Mouse (Mus musculus): ENCODE measurements around the gene Bicdl1. TPM values are rescaled to one million over a fixed set of nuclear protein-coding genes. Genes with fewer than 3 reads are reported as not detected.

Gene Bicdl1
- total RNA-seq, 2 experiments from 2014 or later = 1.5 TPM; not detected in 1

DNA sequence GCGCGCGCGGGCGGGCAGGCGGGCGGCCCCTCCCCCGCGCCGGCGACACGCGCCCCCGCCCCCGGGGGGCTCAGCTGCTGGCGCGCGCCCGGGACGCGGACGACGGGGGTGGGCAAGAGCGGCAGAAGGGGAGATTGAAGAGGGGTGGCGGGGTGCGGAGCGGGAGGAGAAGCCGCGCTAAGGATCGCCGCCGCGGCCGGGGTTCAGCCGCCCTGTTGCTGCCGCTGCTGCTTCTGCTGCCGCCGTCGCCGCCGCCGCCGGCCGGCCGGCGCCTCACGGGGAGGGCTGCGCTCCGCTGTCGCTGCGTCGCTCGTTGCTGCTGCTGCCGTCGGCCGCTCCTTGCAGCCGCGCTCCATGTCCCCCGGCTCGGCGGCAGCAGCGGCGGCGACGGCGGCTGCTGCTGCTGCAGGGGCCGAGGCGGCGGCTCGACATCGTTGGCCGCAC, 333 bp upstream of the Bicdl1 start:
- no peak for ATAC-seq (replicated peaks; ENCODE audit: low FRiP score, low TSS enrichment, poor library complexity, severe bottlenecking)

DNA sequence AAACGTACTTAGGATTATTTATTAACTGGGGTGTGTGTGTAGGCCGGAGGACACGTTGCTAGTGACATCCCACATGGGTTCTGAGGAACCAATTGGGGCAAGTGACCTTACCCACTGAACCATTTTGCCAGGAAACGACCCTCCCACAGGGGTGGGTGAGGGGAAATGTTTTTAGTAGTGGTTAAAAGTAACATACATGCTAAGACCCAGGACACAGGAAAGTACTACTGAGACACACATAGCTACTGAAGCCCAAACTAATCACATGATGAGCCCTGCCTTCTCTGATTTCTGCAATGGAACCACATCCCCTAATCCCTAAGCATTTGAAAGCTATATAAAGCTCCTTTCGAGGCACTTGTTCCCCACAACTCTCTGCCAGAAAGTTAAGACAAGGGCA, 1.1 kb downstream of the Bicdl1 start:
- ATAC-seq (replicated peaks; ENCODE audit: low FRiP score, low TSS enrichment, poor library complexity, severe bottlenecking) = no peak

DNA sequence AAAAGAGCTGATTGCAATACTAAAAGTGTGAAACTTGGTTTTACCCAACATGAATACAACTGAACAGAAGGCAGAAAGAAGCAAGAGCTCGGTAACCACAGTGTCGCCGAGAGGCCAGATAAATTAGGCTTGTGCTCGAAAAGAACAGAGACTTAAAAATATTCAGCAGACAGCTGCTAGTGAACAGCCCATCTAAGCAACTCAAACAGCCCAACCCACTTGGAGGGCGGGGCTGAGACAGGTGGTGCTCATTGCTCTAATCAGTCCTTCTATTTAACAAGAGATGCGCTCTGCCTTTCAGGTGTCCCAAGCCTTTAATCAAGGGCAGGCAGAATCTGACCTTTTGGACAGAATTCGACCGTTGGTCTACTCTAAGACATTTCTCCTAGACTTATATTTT, 4.8 kb downstream of the Bicdl1 start:
- ATAC-seq (replicated peaks; ENCODE audit: low FRiP score, low TSS enrichment, poor library complexity, severe bottlenecking) = no peak

DNA sequence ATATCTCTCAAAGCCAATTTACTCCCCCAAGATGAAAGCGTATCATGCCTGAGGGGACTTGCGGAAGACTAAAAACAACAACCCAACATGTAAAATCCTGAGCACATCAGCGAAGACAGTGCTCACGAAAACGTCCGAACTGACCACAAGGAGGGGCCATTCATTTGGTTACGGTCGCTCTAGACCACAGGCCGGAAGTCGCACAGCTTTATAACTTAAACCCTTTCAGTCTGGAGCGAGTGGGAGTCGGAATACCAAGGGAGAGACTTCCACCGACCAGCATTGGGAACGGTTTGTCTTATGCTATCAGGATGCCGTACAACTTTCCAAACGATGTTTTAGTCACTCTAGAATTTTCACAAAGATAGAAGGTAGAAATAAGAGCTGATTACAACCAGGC, 5.4 kb downstream of the Bicdl1 start:
- no peak for ATAC-seq (replicated peaks; ENCODE audit: low FRiP score, low TSS enrichment, poor library complexity, severe bottlenecking)

DNA sequence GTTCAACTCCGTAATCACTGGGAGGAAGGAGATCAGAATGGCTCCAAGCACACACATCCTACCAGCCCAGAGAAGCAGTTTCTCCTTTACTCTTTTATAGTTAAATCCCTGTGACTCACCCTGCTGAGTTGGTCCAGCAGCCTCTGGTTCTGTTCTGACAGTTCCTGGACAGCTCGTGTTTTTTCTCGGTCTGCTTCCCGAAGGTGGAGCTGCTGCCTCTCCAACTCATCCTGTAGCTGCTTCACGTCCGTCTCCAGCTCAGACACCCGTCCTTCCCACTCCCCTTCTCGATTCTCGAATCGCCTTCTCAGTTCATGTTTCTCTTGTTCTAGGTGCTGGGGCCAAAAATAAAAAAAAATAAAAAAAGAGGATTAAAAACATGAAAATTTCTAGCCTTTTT, 7.0 kb downstream of the Bicdl1 start:
- no peak for ATAC-seq (replicated peaks; ENCODE audit: low FRiP score, low TSS enrichment, poor library complexity, severe bottlenecking)

DNA sequence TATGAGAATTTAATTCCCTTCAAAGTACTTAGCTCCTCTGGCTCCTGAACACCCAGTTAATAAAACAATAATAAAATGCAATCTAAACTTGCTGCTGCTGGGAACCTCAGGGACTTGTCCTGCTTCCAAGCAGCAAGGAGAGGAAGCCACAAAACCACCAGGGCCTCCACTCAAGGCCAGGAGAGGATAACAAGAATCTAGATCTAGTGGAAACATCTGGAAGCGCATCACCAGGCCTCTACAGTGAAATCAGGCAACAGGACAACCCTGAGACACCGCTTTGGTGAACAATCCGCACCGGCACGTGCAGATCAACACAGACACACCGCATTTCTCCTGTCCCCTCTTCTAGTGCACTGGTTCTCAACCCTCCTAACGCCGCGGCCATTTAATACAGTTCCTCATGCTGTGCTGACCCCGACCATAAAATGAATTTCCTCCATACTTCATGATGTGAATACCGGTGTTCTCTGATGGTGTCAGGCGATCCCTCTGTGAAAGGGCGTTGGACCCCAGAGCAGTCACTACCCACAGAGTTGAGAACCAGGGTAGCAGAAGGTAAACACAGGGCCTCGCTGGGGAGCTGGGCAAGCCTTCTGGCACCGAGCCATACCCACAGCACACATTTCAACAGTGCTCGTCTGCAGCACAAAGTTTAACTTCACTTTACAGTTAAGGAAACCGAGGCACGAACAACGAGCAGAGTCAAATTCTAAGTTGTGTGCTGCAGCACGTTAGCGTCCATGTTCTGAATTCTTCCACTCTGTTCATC, 9.0 kb downstream of the Bicdl1 start:
- peak; percentile 87 for ATAC-seq (replicated peaks; ENCODE audit: low FRiP score, low TSS enrichment, poor library complexity, severe bottlenecking)

DNA sequence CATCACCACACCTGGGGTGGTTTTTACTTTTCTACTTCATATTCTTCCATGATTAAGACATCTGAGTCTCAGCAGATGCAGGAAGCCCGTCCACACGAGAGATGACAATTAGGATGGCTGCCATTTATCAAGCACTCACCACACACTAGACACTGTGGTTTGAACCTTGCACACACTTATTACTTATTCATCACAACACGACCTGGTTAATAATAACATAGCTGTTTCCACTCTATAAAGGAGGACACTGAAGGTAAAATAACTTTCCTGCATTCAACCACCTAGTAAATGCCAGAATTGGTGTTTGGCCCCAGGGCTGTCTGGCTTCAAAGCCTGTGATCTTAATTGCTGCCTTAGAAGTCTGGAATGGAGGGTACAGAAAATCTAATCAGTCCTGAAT, 10.7 kb downstream of the Bicdl1 start:
- no peak for ATAC-seq (replicated peaks; ENCODE audit: low FRiP score, low TSS enrichment, poor library complexity, severe bottlenecking)

DNA sequence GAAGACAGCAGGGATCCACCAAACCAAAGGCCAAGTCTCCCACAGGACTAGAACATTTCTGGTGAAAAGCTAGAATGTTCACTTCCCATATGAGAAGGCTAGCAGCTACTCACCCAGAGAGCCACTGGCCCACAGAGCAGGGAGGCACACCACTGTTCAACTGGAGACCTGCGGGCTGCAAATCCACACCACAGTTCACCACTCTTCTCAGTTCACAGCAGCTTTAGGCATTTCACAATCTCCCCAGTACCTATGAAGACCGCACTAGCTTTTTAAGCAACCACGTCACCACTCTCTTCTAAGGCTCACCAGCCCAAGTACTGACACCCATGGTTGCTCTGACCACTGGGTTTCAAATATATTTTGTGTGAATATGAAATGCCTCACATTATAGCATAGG, 13.7 kb downstream of the Bicdl1 start:
- ATAC-seq (replicated peaks; ENCODE audit: low FRiP score, low TSS enrichment, poor library complexity, severe bottlenecking) = no peak

DNA sequence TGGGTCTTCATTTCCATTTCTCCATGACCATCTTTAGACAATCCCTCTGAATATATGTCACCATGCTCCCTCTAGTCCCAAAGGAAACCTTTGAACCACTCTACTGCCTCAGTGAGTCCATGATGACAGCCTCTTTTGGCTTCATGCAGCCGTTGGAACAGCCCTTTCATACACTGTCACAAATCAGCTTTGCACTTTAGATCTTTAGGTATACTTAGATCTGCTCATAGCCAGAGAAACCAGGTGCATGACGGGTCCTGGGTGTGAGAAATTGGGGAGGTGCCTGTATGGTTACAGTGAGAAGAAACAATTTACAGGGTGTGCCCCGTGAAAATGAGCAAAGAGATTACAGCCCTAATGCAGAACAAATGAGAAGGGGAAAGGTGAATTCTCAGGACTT, 14.3 kb downstream of the Bicdl1 start:
- ATAC-seq (replicated peaks; ENCODE audit: low FRiP score, low TSS enrichment, poor library complexity, severe bottlenecking) = no peak

DNA sequence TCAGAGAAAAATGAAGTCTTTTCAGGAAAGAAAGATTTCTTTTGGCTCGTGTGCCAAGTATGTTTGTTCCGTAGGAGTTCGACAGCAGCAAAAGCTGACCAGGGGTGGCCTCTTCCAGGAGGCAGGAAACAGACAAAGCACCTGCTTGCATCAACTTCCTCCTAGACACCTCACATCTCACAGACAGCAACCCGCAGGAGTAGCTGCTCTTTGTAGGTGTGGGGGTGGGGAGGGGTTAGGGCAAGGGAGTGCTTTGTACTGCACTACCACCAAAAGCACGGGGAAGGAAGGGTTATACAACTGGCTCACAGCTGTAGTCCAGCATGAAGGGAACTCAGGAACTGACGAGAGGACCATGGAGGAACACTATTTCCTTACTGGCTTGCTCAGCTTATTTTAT, 15.0 kb downstream of the Bicdl1 start:
- no peak for ATAC-seq (replicated peaks; ENCODE audit: low FRiP score, low TSS enrichment, poor library complexity, severe bottlenecking)

DNA sequence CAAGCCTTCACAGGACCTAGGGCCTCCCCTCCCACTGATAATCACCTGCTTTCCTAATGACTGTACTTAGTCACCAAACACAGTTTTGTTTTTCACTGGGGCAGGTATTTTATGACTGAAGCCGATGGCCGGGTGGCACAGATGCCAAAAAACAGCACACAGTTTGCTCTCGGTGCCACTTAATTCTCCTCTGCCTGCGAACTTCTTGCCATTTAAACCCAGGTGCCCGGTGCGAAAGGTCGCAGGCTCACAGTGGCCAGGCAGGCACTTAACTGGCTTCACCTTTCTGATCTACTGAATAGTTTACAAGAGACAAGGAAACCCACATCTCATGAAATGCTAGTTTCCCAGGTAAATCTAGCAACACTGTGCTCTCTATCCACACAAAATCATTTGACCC, 16.7 kb downstream of the Bicdl1 start:
- ATAC-seq (replicated peaks; ENCODE audit: low FRiP score, low TSS enrichment, poor library complexity, severe bottlenecking) = no peak

DNA sequence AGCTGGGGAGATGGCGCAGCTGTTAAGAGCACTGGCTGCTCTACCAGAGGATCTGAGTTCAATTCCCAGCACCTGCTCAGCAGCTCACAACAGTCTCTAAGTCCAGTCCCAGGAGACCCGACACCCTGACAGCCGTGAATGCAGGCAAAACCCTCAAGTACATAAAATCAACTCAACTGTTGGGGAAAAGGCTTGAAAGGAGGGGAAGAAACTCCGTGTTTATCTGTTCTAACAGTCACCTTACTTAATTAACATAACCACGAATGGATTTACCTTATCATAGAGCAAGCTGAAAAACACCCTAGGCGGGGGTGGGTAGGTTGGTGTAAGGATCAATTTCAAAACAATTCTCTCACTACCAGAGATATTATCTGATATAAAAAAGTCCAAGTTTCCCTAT, 18.9 kb downstream of the Bicdl1 start:
- ATAC-seq (replicated peaks; ENCODE audit: low FRiP score, low TSS enrichment, poor library complexity, severe bottlenecking) = no peak

DNA sequence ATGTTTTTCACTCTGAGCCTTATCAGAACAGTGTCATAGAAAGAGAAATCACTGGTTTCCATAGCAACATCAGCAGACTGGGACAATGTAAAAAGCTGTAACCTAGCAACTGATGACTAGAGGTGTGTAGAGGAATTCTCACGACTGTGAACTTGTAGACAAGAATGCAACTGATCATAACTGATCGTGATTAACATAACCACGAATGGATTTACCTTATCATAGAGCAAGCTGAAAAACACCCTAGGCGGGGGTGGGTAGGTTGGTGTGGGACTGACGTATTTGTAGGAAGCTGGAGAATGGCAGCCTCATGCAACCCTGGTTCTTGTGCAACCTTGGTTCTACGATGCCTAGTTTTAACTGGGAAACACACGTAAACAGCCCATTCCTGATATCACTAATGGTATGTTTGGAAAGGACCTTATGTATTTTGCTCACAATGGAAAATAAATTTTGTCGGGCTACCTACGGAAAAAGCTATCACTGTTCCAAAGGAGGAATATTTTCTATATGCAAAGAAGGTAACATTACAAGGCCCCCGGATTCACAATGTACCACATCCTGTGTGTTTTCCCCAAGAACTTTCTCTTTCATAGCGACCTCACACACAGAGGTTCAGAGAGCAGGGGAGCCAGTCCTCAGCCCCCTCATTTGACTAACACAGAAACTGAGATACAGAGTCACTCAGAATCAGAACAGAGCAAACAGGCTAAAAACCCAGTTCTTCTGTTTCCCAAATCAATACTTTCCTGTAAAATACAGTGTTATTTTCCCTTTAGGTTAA, 19.6 kb downstream of the Bicdl1 start:
- no peak for ATAC-seq (replicated peaks; ENCODE audit: low FRiP score, low TSS enrichment, poor library complexity, severe bottlenecking)

DNA sequence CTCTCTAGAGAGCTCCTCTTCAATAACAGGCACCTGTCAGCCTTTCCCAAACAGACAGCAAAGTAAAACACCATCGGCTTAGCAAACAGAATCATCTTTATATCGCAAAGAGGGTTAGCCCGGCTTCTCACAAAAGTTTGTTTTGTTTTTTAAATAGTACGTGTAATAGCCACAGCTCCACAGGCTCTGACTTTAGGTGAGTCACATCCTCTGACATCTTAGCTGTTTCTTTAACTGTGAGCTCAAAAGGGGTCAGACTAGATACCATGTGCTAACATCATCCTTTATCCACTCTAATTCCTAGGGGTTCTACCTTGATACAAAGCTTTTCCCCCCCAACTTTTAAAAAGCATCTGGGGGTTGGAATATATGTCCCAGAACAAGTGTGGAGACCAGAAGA, 21.2 kb downstream of the Bicdl1 start:
- ATAC-seq (replicated peaks; ENCODE audit: low FRiP score, low TSS enrichment, poor library complexity, severe bottlenecking) = no peak

DNA sequence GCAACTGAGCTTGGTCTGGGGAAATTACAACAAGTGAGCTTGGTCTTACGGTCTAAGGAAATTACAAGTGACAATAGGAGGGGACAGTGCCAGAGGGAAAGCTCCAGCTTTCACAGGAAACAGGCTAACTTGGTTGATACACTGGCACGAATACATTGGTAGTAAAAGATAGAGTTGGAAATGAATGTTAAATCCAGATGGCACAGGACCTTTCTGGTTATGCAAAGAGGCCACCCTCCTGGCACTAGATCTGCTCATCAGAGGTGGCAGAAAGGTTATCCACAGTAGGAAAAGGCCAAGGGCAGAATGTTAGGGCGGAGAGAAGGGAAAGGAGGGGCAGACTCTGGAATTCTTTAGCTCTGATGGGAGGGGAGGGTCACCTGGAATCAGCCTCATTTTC, 22.5 kb downstream of the Bicdl1 start:
- ATAC-seq (replicated peaks; ENCODE audit: low FRiP score, low TSS enrichment, poor library complexity, severe bottlenecking) = no peak

DNA sequence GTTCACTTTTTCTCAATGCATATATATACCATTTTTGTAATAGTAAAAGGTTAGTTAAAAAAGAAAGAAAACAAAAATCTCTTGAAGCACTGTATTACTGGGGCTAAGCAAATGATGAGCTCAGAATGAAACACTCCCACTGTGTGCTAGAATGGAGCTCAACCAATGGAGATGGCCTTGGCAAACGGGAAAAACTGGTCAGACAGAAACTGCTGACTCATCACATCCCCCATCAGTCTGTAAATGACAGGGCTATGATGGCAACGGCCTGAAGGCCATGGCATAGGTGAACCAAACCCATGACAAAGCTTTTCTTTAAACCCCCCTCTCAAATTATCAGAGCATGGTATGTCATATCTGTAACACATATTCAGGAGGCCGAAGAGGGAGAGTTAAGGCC, 29.4 kb downstream of the Bicdl1 start:
- no peak for ATAC-seq (replicated peaks; ENCODE audit: low FRiP score, low TSS enrichment, poor library complexity, severe bottlenecking)

DNA sequence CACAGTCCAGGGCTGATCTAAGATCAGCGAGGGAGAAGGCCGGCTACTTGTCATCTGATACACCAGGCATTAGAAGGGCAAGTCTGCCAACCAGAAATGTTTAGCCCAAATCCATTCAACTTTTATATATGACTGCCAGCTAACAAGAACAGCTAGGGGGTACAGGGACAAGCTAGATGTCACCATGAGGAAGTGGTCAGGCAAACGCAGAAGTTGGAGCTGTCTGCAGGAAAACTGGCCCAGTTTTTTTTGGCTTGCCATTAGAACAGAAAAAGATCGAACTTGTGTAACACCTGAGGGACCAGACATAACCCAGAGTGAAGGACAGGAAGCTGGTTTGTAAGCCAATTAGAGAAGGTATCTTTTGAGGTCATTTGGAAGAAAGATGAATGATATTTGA, 30.2 kb downstream of the Bicdl1 start:
- no peak for ATAC-seq (replicated peaks; ENCODE audit: low FRiP score, low TSS enrichment, poor library complexity, severe bottlenecking)

DNA sequence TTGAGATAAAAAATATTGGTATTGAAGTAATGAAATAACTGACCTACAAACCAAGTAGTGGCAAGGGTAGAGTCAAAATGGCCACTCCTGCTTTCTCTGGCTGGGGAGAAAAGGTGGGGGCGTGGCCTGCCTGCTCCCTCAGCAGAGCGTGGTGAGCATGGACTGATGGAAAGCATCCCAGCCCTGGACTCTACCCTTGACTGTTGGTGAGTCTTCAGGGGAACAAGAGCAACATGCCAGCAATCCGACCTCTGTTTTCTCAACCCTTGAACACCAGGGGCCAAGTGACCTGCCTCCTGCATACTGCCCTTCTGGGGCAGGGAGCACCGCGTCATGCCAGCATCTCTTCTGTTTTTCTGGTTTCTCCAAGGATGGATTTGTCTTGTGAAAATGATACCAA, 34.6 kb downstream of the Bicdl1 start:
- no peak for ATAC-seq (replicated peaks; ENCODE audit: low FRiP score, low TSS enrichment, poor library complexity, severe bottlenecking)

DNA sequence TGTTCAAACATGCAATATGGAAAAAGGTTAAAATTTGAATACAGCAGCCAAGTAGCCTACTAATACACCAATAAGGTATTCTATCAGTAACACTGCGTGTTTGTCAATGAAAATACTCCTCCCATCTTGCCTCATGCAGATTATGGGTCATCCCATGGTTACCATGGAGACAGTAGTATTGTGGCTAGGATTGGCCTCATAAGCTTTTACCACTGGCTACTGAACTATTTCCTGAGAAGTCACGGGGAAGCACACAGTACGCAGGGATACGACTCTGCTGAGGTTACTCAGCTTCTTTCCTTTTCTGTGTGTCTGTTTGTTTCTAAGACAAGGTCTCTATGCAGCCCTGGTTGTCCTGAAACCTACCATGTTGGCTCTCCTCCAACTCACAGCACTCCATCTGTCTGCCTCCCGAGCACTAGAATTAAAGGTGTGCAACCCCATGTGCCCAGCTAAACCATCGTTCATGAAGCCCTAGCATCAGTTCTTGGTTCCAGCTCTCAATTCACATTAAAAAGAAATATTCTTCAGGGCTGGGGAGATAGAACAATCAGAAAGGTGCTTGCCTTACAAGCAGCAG, 36.1 kb downstream of the Bicdl1 start:
- no peak for ATAC-seq (replicated peaks; ENCODE audit: low FRiP score, low TSS enrichment, poor library complexity, severe bottlenecking)

DNA sequence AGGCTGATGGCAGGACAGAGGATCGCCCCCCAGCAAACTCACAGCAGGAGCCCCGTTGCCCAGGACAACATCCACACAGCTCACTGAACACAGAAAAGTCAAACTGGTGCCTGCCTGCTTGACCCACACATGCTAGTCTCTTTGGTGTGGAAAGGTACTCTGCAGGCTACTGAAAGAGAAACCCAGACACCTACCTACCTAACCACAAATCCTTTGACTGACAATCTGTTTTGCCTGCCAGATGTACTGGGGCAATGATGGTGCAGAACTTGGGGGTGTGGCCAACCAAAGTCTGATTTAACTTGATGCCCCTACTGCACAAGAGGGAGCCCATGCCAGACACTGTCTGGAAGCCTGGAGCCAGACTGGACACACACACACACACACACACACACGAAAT, 38.1 kb downstream of the Bicdl1 start:
- ATAC-seq (replicated peaks; ENCODE audit: low FRiP score, low TSS enrichment, poor library complexity, severe bottlenecking) = no peak

DNA sequence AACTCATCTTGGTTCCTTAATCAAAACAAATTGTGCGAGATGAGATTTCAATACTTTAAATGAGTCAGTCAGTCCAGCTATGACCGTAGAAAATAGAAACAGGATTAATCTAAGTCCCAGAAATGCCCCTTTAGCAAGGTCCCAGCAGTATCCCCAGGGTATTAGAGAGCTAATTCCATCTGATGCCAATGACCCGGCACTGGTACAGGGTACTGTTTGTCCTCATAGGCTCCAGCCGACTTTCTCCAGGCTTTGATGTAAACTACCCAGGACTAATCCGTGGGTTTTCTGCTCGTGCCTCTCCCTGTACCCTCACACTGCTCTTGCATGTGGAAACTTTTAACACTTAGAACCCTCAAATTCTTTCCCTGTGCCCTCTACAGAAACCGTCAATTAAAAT, 44.7 kb downstream of the Bicdl1 start:
- ATAC-seq (replicated peaks; ENCODE audit: low FRiP score, low TSS enrichment, poor library complexity, severe bottlenecking) = no peak

Data from megakaryocyte-erythroid progenitor cell, adult 5-6 weeks (primary cell).